Mouse (Mus musculus): ENCODE measurements around the gene Snapc4.

Gene Snapc4

DNA sequence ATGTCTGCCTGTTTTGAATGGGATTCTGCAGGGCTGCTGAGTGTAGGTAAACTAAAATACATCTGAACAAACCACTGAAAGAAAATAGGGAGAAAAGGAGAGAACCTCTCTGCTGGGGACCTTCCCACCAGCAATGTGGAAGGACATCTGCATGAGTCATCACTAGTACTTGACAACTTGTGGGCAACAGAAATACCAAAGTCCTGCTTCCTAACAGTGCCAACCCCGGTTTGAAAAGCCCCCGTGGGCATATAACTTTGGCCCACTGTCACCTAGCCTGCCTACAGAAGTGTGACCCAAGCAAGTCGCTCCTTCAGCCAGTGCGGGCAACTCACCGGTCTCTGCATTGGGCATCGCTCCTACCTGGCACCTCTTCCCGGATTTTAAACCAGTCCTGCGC is 8.1 kb downstream of the Snapc4 start:
- DNase-seq (ENCODE audit: low read depth): peak; percentile 51

GRCm38 (mm10) chr2:26368572-26368971 is 11.9 kb downstream of the Snapc4 start:
- DNase-seq (ENCODE audit: low read depth): no peak

DNA sequence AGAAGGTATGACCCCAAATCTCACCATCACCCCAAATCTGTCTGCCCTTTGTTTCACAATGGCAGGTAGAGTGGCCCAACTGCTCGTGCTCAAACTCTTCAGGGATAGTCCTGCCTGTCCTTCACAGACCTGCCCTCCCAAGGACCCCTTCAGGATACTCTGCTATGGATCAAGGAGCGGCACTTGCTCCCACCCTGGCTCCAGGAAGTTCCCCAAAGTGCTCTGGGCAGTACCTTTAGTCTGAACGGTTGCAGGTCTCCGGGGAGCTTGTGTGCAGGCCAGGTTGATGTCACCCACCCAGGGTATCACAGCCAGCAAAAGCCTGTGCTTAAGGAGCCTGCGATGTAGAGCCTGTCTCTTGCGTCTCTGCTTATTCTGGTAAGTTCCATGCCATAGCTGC is 12.5 kb downstream of the Snapc4 start:
- no peak for DNase-seq (ENCODE audit: low read depth)

- peak; percentile 67 for DNase-seq (ENCODE audit: low read depth)
These were observed 15.6 kb downstream of the Snapc4 start for GRCm38 (mm10) chr2:26364738-26365465.

GRCm38 (mm10) chr2:26363481-26363880 is 17.0 kb downstream of the Snapc4 start:
- no peak for DNase-seq (ENCODE audit: low read depth)

GRCm38 (mm10) chr2:26362991-26363390 is 17.5 kb downstream of the Snapc4 start:
- no peak for DNase-seq (ENCODE audit: low read depth)

- no peak for DNase-seq (ENCODE audit: low read depth)
These were observed 19.7 kb downstream of the Snapc4 start, which contains the start of gene Card9 for GRCm38 (mm10) chr2:26360772-26361171. Gene Card9, minus strand, starts transcription at chr2:26360918.

DNA sequence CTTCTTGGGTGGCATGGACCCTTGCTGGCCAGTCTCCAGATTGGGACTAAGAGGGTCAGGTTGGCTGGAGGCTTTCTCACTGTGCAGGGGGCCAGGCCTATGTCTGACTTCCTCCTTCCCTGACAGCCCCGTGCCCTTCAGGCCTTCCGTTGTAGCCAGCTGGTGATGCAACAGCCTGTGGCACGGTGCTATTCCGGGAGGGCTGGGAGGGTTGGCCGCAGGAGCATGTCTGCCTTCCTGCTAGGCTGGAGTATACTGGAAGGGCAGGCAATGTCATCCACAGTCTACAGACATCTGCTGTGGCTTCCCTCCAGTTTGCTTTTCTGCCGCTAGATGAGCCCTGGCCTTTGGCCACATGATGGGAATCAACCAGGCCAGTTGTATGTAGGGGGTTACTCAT is 20.5 kb downstream of the Snapc4 start:
- DNase-seq (ENCODE audit: low read depth): no peak

DNA sequence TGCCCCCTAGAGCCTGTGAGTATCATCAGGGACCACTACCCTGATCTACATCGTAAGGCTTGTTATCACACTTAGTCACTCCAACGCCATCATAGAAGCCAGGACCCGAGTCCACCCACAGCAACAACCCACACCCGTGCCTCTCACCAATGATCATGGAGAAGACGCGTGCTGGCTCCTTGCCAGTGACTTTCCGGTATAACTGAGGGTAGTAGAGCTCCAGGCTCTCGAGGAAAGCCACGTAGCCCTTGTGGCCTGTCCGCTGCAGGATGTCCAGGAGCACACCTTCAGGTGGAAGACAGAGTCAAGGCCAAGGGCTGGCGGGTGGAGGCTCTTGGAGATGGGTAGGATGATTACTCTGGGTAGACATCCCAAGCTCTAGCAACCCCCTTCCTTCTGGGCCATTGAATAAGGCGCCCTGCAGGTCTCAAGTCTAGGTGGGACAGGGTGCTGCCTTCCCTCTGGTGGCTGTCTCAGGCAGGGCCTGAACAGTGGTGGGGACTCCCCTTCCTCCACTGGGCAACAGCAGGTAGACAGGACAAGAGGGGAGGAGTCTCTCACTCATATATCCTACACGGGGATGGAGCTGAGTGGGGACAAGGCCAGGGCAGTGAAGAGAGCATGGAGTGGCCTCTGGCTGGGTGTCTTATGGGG is 21.7 kb downstream of the Snapc4 start:
- DNase-seq (ENCODE audit: low read depth): no peak

DNA sequence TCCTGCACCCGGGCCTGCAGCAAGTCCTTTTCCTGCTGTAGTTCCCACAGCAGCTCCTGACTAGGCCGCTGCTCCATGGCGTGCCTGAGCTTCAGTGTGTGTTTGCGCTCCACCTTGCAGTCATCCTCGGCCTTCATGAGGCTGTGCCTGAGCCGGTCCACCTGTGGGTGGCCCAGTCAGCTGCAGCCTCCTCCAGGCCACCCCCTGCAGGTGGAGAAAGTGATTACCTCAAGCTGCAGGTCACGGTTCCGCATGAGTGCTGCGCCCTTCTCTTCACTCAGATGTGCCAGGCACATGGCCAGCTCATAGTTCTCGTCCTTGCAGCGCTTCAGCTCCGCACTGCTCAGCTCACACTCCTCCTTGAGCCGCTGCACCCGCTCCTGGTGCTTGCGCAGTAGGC is 23.0 kb downstream of the Snapc4 start:
- DNase-seq (ENCODE audit: low read depth): no peak

DNA sequence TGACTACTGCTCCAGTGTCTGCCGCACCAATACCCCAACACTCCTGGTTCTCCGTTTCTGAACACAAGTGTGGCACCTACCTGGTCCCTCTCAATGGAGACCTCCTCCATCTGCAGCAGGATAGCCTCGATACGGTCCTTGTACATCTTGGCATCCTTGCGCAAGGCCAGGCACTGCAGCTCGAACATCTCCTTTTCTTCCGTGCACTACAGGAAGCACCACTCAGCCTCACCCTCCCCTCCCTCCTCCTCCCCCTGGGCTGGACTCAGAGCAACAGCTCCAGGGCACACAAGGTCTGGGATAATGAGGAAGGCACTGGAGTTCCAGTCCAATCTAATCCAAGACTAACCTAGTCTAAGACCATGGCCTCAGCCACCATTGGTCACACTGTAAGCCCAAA is 23.8 kb downstream of the Snapc4 start:
- DNase-seq (ENCODE audit: low read depth): no peak

DNA sequence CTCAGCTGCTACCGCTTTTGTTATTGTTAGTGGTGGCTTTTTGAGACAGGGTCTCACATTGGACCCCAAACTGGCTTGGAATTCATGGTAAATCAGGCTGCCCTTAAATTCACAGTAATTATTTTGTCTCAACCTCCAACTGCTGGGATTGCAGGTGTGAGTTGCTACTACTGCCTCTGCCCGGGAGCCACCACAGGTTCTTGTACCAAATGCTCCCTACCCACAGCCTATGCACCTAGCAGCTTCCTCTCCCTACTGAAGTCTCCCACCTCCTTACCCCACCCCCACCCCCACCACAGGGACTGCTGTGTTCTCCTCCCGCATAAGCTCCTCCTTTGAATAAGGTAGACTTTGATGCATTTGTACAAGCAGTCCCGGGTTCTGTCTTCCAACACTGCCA is 24.2 kb downstream of the Snapc4 start:
- DNase-seq (ENCODE audit: low read depth): no peak

- no peak for DNase-seq (ENCODE audit: low read depth)
These were observed 26.1 kb downstream of the Snapc4 start for GRCm38 (mm10) chr2:26354401-26354800.

DNA sequence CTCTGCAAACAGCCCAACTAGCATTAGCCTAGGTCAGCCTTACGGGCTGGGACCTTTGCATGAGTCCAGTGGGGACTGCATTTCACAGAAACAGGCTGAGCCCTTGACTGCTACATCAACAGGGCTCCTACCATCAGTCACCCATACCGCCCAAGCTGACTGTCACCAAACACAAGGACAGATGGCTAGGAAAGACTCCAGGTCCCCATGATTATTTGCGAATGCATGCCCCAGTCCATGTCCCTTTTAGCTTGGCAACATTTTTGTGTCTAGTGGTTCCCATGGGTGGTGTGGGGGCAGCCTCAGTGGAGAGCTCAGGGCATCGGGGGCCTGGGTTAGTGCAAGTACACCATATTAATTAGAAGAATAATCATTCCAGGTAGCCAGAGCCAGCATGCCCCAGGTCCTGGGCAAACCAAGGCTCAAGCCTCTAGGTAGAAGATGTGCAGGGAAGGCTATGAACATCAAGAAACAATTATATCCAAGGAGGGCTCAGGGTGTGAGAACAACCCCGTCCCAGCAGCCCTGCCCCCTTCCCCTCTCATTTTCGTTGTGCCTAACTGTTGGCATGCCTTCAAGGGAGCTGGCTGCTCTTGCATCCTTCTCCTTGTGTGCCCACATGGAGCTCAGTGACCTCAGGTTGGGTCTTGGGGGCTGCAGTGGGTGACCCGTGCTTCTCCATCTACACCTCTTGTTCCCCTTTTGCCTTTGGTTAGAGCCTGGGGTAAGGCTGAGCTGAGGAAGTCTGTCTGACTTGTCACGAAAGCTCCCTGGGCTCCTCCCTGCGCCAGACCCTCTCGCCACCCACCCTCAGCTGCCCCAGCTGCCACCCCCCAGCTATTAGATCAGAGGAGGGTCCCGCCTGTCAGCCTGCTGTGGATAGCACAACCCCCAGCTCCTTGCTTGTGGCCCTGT is 27.1 kb downstream of the Snapc4 start:
- DNase-seq (ENCODE audit: low read depth): no peak

DNA sequence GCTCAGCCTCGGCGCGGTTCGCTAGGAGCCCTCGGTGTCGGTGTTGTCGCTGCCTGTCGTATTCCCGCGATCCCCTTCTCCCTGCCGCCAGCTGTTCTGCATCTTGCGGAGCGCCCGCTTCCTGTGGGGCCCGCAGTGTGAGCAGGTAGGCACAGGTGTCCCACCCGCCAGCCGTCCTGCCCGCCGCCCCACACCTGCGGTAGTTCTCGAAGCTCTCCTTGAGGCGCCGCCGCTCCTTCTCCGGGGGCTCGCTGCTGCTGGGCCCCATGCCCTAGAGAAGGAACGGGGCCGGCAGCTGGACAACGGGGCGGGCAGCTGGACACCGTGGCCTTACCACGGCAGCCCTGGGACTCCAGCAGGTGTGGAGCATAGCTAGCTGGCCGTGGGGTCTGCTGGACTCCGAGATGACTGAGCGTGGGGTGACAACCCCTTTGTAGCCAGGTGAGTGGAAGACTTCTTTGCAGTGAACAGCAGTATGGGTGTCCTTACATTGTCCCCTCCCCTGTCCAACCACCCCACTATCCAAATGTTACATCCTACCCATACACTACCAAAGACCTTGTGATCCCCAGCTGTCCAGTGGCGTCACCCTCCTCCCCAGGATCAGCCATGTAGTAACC is 28.1 kb downstream of the Snapc4 start:
- no peak for DNase-seq (ENCODE audit: low read depth)

GRCm38 (mm10) chr2:26351358-26352290 is 28.8 kb downstream of the Snapc4 start, which contains the start of gene Dnlz:
Gene Dnlz, minus strand, starts transcription at chr2:26352110.
- DNase-seq (ENCODE audit: low read depth): peak; percentile 96

DNA sequence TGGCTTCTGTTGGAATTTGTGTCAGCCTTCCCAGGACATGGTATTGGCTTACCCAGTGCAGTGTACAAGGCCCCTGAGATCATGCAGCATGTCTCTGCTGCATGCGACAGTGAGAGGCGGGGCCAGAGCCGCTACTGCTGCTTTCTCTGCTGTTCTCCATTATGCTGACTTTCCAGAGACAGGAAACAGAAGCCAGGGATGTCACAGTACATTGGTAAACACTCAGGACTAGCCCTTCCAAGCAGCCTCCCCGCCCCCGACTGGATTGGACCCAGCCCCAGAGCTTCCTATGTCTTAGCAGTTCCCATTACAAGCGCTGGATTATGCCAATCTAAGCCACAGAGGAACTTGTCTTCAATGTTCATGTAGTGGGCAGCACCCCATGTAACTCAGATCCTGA is 32.2 kb downstream of the Snapc4 start:
- no peak for DNase-seq (ENCODE audit: low read depth)

- DNase-seq (ENCODE audit: low read depth): no peak
These were observed 37.6 kb downstream of the Snapc4 start for GRCm38 (mm10) chr2:26342609-26343490.

- no peak for DNase-seq (ENCODE audit: low read depth)
These were observed 38.4 kb downstream of the Snapc4 start for GRCm38 (mm10) chr2:26342044-26342443.

DNA sequence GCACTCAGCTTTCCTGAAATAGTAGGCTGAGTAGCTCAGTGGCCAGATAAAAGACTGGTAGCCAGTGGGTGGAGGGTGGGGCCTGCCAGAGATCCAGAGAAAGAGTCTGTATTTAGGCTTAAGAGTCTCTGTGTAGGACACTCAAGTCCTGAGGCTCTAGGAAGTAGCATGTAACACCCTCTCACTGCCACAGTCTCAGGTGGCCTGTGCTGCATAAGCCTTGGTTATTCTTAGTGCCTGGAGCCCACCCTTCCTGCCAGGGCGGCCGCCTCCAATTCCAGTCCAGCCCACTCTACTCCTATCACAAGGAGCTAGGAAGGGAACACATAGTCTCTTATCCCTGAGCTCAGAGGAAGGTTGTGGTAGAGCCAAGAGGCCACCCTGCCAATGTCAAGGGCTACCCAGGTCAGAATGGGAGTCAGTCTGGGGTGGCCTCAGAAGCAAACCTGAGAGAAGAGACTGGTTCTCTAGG is 38.9 kb downstream of the Snapc4 start:
- DNase-seq (ENCODE audit: low read depth): no peak
